Mouse (Mus musculus) urinary bladder, postnatal 36 days (tissue): ENCODE measurements at regions not wholly inside any gene's neighbourhood (a gene's known extent, or its start where the extent isn't known, plus 50 kb on each side); places are given as distances from the start of the nearest gene placed in this dataset.
"Not testable (repeated sequence)": the region's sequence is repeated elsewhere in the genome, so short reads cannot be mapped to it uniquely, and the experiment has no call there.

Experiments
- DNase-seq, 2 experiments: peaks; one replicate each; pipeline ENCODE4 v3.0.0; 2022; ENCODE audit warnings: low spot score in 2 of 2, mixed read lengths in 1 of 2

- no peak for DNase-seq
These were observed 874.7 kb downstream of the Robo1 start for GRCm38 (mm10) chr16:73182776-73183175.

- DNase-seq, result no peak
These were observed 874.2 kb downstream of the Robo1 start for GRCm38 (mm10) chr16:73182258-73182657.

- no peak for DNase-seq
These were observed 847.3 kb downstream of the Robo1 start for GRCm38 (mm10) chr16:73155447-73155846.

GRCm38 (mm10) chr16:73127927-73128326, 819.8 kb downstream of the Robo1 start:
- DNase-seq, result not testable (repeated sequence)

- DNase-seq, result no peak
These were observed 812.5 kb downstream of the Robo1 start for GRCm38 (mm10) chr16:73120568-73120967.

GRCm38 (mm10) chr16:73117338-73117737, 809.2 kb downstream of the Robo1 start:
- no peak for DNase-seq

GRCm38 (mm10) chr16:73108021-73108452, 799.9 kb downstream of the Robo1 start:
- DNase-seq, result no peak

- no peak for DNase-seq
These were observed 799.5 kb downstream of the Robo1 start for GRCm38 (mm10) chr16:73107608-73108007.

- DNase-seq, result no peak
These were observed 797.4 kb downstream of the Robo1 start for GRCm38 (mm10) chr16:73105496-73105895.

GRCm38 (mm10) chr16:73100273-73100672, 792.2 kb downstream of the Robo1 start:
- DNase-seq, result no peak

- DNase-seq, result no peak
These were observed 790.7 kb downstream of the Robo1 start for GRCm38 (mm10) chr16:73098760-73099159.

- DNase-seq, result no peak
These were observed 789.1 kb downstream of the Robo1 start for GRCm38 (mm10) chr16:73097176-73097575.

- DNase-seq, result no peak
These were observed 788.3 kb downstream of the Robo1 start for GRCm38 (mm10) chr16:73096091-73097083.
